Mouse (Mus musculus): ENCODE data around the gene Snx32. TPM values are rescaled to one million over a fixed set of nuclear protein-coding genes. Genes with fewer than 3 reads are reported as not detected.
A peak's percentile ranks its signal among the peaks of the same experiment; 100 is the strongest.

Gene Snx32
- total and polyA plus RNA-seq, 2 experiments from 2014 or later, result 68.1 to 77.7 TPM

- Histone ChIP-seq H3K27ac (ENCODE audit: low read depth, low read length) (peak within 1 kb of the TSS; percentile 98), H3K36me3 (ENCODE audit: insufficient read depth) (peaks cover 15% of the 10 kb centered on the region), H3K4me3 (ENCODE audit: low read depth, low read length) (peak within 1 kb of the TSS; percentile 85), H3K4me2 (ENCODE audit: low read depth) (peak within 1 kb of the TSS; percentile 96), H3K4me1 (ENCODE audit: insufficient read depth) (peaks cover 33% of the 10 kb centered on the region), H3K9me3 (ENCODE audit: low read length) (no peaks in the 10 kb centered on the region), H3K9ac (peak within 1 kb of the TSS; percentile 96), H3K27me3 (ENCODE audit: insufficient read depth, low read length) (no peaks in the 10 kb centered on the region)
- WGBS, result 15% methylated on average over 14 of the region's 14 CpGs
- peak; percentile 5 for ATAC-seq
- TF ChIP-seq CTCF (IDR thresholded peaks at IDR 0.05; ENCODE audit: low read depth), result no peak
- no peak for DNase-seq
Measured at GRCm38 (mm10) chr19:5457746-5458442, 52.4 kb downstream of the Snx32 start, which contains the start of gene Ccdc85b. Ccdc85b (minus strand) TSS chr19:5457894.

DNA sequence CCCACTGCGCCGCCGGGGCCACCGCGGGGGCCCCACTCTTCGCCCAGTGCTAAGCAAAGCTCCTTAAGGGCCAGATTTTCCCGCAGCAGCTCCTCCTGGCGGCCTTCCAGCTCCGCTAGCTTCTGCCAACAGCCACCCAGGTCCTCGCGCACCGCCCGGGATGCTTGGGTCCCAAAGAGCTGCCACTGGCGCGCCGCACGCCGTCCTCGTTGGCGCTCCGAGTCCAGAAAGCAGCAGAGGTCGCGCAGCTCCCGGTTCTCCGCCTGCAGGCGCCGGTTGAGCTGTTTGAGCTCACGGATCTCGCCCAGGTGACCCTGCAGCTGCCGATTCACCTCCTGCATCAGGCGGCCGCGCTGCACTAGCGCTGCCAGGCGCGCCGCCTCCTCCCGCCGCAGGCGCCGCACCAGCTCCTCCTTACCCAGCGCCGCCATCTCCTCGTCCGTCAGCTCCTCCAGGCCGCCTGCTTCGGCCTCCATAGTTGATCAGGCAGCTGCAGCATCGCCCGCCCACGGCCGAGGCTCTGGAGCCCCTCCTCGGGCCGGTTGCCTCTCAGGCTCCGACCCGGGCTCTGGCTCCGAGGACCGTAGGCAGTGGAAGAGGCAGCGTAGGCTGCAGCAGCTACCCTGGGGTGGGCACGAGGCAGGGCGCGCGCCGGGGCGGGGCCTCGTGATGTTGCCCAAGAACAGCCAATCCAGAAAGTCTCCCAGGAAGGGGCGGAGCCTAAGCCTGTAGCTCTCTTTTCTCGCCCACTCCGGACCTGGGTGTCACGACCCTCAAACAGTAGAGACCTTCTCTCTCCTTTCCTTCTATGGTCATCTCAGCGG, 53.2 kb downstream of the Snx32 start:
- Histone ChIP-seq H3K36me3 (ENCODE audit: insufficient read depth) (peaks cover 7% of the 10 kb centered on the region), H3K27me3 (ENCODE audit: insufficient read depth, low read length) (no peaks in the 10 kb centered on the region), H3K4me3 (ENCODE audit: low read depth, low read length) (peak overlapping the region; percentile 85), H3K9me3 (ENCODE audit: low read length) (no peaks in the 10 kb centered on the region), H3K9ac (peak overlapping the region; percentile 96), H3K27ac (ENCODE audit: low read depth, low read length) (peak overlapping the region; percentile 98), H3K4me2 (ENCODE audit: low read depth) (peak overlapping the region; percentile 96), H3K4me1 (ENCODE audit: insufficient read depth) (peaks cover 33% of the 10 kb centered on the region)
- ATAC-seq (peak; percentile 94), DNase-seq (peak; percentile 96)
- under 1% methylated on average over 70 of the region's 70 CpGs for whole genome bisulfite sequencing
- TF ChIP-seq CTCF (IDR thresholded peaks at IDR 0.05; ENCODE audit: low read depth), result peak; percentile 34

DNA sequence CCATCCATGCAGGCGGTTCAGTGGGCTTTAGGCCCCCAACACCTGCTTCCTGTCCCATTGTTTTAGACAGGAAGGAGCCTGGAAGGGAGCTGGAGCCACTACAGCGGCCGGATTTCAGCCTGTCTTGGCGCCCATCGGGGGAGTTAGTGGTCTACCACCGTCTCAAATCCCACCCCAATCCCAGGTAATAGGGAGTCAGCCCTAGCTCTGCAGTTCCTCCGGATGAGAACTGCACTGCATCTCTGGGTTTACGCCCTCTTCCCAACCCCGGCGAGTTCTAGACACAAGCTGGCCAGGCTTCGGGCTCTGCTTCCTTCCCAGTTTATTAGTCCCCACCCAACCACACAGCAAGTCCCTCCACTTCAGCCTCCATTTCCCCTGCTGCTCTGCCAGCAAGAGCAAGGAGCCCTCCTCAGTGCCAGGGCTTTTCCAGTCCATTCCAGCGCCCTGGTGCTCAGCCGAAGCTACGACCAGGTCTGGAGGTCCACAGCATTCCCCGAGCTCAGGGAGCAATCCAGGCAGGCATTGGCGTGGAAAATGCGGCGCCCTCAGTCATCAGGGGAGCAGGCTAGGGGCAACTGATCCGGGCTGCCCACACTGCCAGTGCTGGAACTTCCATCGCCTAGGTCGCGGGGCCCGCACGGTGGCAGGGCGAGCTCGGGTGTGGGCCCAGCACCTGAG, 54.0 kb downstream of the Snx32 start:
- H3K36me3 ChIP-seq (ENCODE audit: insufficient read depth), result peaks cover 7% of the 10 kb centered on the region
- no peaks in the 10 kb centered on the region for H3K27me3 ChIP-seq (ENCODE audit: insufficient read depth, low read length)
- peak overlapping the region; percentile 98 for H3K27ac ChIP-seq (ENCODE audit: low read depth, low read length)
- peak overlapping the region; percentile 96 for H3K9ac ChIP-seq
- H3K4me1 ChIP-seq (ENCODE audit: insufficient read depth), result peaks cover 30% of the 10 kb centered on the region
- H3K4me3 ChIP-seq (ENCODE audit: low read depth, low read length), result peak overlapping the region; percentile 85
- no peak for TF ChIP-seq CTCF (IDR thresholded peaks at IDR 0.05; ENCODE audit: low read depth)
- peak overlapping the region; percentile 96 for H3K4me2 ChIP-seq (ENCODE audit: low read depth)
- ATAC-seq, result no peak
- WGBS, result 3% methylated on average over 26 of the region's 26 CpGs
- no peaks in the 10 kb centered on the region for H3K9me3 ChIP-seq (ENCODE audit: low read length)
- no peak for DNase-seq

GRCm38 (mm10) chr19:5455568-5455967, 54.8 kb downstream of the Snx32 start:
- Histone ChIP-seq H3K27me3 (ENCODE audit: insufficient read depth, low read length) (no peaks in the 10 kb centered on the region; the same call in 1 of the 2 replicates), H3K36me3 (ENCODE audit: insufficient read depth) (peaks cover 7% of the 10 kb centered on the region), H3K27ac (ENCODE audit: low read depth, low read length) (peak overlapping the region; percentile 21; the same call in 1 of the 2 replicates), H3K9ac (peak overlapping the region; percentile 96; the same call in 1 of the 2 replicates), H3K9me3 (ENCODE audit: low read length) (no peaks in the 10 kb centered on the region), H3K4me1 (ENCODE audit: insufficient read depth) (peaks cover 25% of the 10 kb centered on the region), H3K4me3 (ENCODE audit: low read depth, low read length) (peak overlapping the region; percentile 85), H3K4me2 (ENCODE audit: low read depth) (peak overlapping the region; percentile 96)
- no peak for TF ChIP-seq CTCF (IDR thresholded peaks at IDR 0.05; ENCODE audit: low read depth)
- 58% methylated on average over 8 of the region's 8 CpGs for WGBS
- ATAC-seq (no peak), DNase-seq (no peak)

DNA sequence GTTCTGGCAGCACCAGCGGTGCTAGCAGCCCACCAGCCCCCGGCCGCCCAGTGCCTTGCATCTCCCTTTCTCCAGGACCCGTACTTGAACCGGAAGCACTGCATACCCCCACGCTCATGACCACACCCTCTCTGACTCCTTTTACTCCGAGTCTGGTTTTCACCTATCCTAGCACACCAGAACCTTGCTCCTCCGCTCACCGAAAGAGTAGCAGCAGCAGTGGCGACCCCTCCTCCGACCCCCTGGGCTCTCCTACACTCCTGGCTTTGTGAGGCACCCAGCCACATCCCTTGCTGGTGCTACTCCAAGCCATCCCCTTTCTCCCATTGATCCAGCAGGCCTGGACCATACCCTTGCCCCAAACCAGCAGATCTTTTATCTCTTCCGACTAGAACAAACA, 55.3 kb downstream of the Snx32 start:
- peaks cover 7% of the 10 kb centered on the region for H3K36me3 ChIP-seq (ENCODE audit: insufficient read depth)
- TF ChIP-seq CTCF (IDR thresholded peaks at IDR 0.05; ENCODE audit: low read depth), result no peak
- DNase-seq (no peak), ATAC-seq (no peak)
- no peak overlapping the region for H3K4me3 ChIP-seq (ENCODE audit: low read depth, low read length)
- no peaks in the 10 kb centered on the region; the same call in 1 of the 2 replicates for H3K27me3 ChIP-seq (ENCODE audit: insufficient read depth, low read length)
- H3K9me3 ChIP-seq (ENCODE audit: low read length), result no peaks in the 10 kb centered on the region
- no peak overlapping the region for H3K9ac ChIP-seq
- H3K4me2 ChIP-seq (ENCODE audit: low read depth), result peak overlapping the region; percentile 96
- no peak overlapping the region for H3K27ac ChIP-seq (ENCODE audit: low read depth, low read length)
- 79% methylated on average over 12 of the region's 12 CpGs for WGBS
- H3K4me1 ChIP-seq (ENCODE audit: insufficient read depth), result peaks cover 23% of the 10 kb centered on the region

DNA sequence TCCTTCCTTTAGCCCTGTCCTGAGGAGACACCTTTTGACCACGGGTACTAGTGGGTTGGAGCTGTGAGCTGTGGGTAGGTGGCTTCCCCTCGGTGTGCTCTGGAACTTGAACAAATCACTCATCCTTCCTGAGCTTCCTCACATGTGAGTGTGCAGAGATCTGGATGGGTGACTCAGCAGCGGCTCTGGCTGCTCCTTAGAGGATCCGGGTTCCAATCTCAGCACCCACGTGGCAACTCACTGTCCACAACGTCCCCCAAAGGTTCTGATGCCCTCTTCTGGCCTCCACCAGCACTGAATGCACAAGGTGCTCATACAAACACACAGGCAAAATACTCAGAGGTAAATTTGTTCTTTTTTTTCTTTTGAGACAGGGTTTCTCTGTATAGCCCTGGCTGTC, 58.6 kb downstream of the Snx32 start:
- Histone ChIP-seq H3K4me3 (ENCODE audit: low read depth, low read length) (no peak overlapping the region), H3K27ac (ENCODE audit: low read depth, low read length) (no peak overlapping the region), H3K4me1 (ENCODE audit: insufficient read depth) (peaks cover 10% of the 10 kb centered on the region), H3K9ac (no peak overlapping the region), H3K4me2 (ENCODE audit: low read depth) (no peak overlapping the region), H3K36me3 (ENCODE audit: insufficient read depth) (peaks cover 7% of the 10 kb centered on the region), H3K27me3 (ENCODE audit: insufficient read depth, low read length) (peaks cover 29% of the 10 kb centered on the region), H3K9me3 (ENCODE audit: low read length) (no peaks in the 10 kb centered on the region)
- TF ChIP-seq CTCF (IDR thresholded peaks at IDR 0.05; ENCODE audit: low read depth), result no peak
- 92% methylated on average over 6 of the region's 6 CpGs for WGBS
- no peak for DNase-seq
- no peak for ATAC-seq

All from forebrain, postnatal 0 days (tissue).